Mouse (Mus musculus): Measurements from ENCODE around the gene Gp9. TPM values are rescaled to one million over a fixed set of nuclear protein-coding genes. Genes with fewer than 3 reads are reported as not detected.
A peak's percentile ranks its signal among the peaks of the same experiment; 100 is the strongest.

Gene Gp9
- polyA plus RNA-seq, 1 experiment from 2014 or later = 2.7 TPM

GRCm38 (mm10) chr6:87778294-87779173 is 662 bp downstream of the Gp9 start:
- ATAC-seq (ENCODE audit: insufficient number of reproducible peaks, insufficient read depth, low FRiP score, low TSS enrichment) = no peak
- Histone ChIP-seq H3K4me3 (no peak overlapping the region), H3K9me3 (no peaks in the 10 kb centered on the region), H3K9ac (no peak overlapping the region), H3K4me1 (no peaks in the 10 kb centered on the region), H3K27ac (no peak overlapping the region), H3K4me2 (replicated peaks) (no peak overlapping the region), H3K27me3 (no peaks in the 10 kb centered on the region), H3K36me3 (no peaks in the 10 kb centered on the region)
- 73% methylated on average over 11 of the region's 11 CpGs for WGBS

DNA sequence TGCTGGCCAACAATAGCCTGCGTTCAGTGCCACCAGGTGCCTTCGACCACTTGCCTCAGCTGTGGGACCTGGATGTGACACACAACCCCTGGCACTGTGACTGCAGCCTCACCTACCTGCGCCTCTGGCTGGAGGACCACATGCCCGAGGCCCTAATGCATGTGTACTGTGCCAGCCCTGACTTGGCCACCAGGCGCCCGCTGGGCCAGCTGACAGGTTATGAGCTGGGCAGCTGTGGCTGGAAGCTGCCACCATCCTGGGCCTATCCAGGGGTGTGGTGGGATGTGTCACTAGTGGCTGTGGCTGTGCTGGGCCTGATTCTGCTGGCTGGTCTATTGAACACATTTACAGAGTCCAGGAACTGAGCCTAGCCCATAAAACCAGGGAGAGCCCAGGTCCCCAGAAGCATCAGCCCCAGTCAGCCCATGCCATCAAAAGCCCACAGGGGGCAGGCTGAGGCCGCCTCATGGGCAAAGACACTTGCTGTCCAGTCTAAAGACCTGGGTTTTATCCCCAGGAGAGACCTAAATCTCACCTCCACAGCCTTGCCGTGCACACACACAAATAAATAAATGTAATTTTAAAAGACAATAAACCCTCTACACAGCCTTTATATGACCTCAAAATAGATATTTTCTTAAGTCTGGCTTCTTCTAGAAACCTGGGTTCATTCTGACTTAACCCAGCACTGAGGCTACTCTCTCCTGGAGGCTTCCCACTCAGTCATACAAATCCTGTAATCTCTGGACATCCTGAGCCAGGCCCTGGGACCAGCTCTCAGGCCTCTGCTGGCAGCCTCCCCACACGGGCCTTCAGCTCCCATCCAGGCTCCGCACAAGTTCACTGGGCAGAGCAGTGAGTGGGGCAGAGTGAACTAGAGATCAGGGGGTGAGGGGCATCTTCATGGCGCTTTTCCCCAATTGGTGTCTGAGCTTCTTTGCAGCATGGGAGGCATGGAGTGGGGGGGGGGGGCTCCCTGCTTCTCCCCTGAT is 1.6 kb downstream of the Gp9 start:
- H3K4me2 ChIP-seq (replicated peaks) = no peak overlapping the region
- no peaks in the 10 kb centered on the region for H3K4me1 ChIP-seq
- H3K4me3 ChIP-seq = no peak overlapping the region
- no peak overlapping the region for H3K9ac ChIP-seq
- 83% methylated on average over 11 of the region's 11 CpGs for WGBS
- no peak overlapping the region for H3K27ac ChIP-seq
- ATAC-seq (ENCODE audit: insufficient number of reproducible peaks, insufficient read depth, low FRiP score, low TSS enrichment) = no peak
- no peaks in the 10 kb centered on the region for H3K36me3 ChIP-seq
- H3K9me3 ChIP-seq = no peaks in the 10 kb centered on the region
- H3K27me3 ChIP-seq = no peaks in the 10 kb centered on the region

- no peak overlapping the region for H3K4me3 ChIP-seq
- no peaks in the 10 kb centered on the region for H3K9me3 ChIP-seq
- no peaks in the 10 kb centered on the region for H3K4me1 ChIP-seq
- no peak for ATAC-seq (ENCODE audit: insufficient number of reproducible peaks, insufficient read depth, low FRiP score, low TSS enrichment)
- H3K36me3 ChIP-seq = no peaks in the 10 kb centered on the region
- H3K9ac ChIP-seq = no peak overlapping the region
- WGBS = 78% methylated on average over 10 of the region's 10 CpGs
- no peak overlapping the region for H3K27ac ChIP-seq
- H3K4me2 ChIP-seq (replicated peaks) = no peak overlapping the region
- no peaks in the 10 kb centered on the region for H3K27me3 ChIP-seq
Observed at GRCm38 (mm10) chr6:87780546-87781301, 2.9 kb downstream of the Gp9 start.

- Histone ChIP-seq H3K9ac (no peak overlapping the region), H3K27me3 (no peaks in the 10 kb centered on the region), H3K4me2 (replicated peaks) (no peak overlapping the region), H3K4me3 (no peak overlapping the region), H3K4me1 (no peaks in the 10 kb centered on the region), H3K9me3 (no peaks in the 10 kb centered on the region), H3K36me3 (no peaks in the 10 kb centered on the region), H3K27ac (no peak overlapping the region)
- WGBS = 84% methylated on average over 8 of the region's 8 CpGs
- no peak for ATAC-seq (ENCODE audit: insufficient number of reproducible peaks, insufficient read depth, low FRiP score, low TSS enrichment)
Observed at GRCm38 (mm10) chr6:87784033-87784432, 6.2 kb downstream of the Gp9 start.

DNA sequence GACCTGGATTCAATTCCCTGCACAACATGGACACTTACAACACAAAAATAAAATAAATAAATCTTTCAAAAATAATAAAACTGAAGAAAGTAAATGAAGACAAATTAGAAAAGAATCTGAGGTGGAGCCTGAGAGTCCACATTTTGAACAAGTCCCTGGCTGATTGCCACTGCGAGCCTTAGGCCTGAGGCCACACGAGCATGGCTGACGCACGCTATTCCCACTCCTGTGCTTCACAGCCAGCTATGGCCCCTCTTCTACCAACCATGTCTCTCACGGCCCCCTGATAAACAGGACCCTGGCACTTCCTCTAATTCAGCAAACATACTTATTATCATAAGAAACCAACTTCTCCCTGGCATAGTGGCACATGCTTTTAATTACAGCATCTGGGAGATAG is 8.7 kb downstream of the Gp9 start:
- no peak overlapping the region for H3K4me3 ChIP-seq
- H3K9me3 ChIP-seq = no peaks in the 10 kb centered on the region
- H3K9ac ChIP-seq = no peak overlapping the region
- no peak overlapping the region for H3K4me2 ChIP-seq (replicated peaks)
- peaks cover 5% of the 10 kb centered on the region; the same call in 1 of the 2 replicates for H3K36me3 ChIP-seq
- no peak for ATAC-seq (ENCODE audit: insufficient number of reproducible peaks, insufficient read depth, low FRiP score, low TSS enrichment)
- H3K4me1 ChIP-seq = peaks cover 6% of the 10 kb centered on the region
- H3K27ac ChIP-seq = no peak overlapping the region
- 80% methylated on average over 5 of the region's 5 CpGs for WGBS
- H3K27me3 ChIP-seq = no peaks in the 10 kb centered on the region

DNA sequence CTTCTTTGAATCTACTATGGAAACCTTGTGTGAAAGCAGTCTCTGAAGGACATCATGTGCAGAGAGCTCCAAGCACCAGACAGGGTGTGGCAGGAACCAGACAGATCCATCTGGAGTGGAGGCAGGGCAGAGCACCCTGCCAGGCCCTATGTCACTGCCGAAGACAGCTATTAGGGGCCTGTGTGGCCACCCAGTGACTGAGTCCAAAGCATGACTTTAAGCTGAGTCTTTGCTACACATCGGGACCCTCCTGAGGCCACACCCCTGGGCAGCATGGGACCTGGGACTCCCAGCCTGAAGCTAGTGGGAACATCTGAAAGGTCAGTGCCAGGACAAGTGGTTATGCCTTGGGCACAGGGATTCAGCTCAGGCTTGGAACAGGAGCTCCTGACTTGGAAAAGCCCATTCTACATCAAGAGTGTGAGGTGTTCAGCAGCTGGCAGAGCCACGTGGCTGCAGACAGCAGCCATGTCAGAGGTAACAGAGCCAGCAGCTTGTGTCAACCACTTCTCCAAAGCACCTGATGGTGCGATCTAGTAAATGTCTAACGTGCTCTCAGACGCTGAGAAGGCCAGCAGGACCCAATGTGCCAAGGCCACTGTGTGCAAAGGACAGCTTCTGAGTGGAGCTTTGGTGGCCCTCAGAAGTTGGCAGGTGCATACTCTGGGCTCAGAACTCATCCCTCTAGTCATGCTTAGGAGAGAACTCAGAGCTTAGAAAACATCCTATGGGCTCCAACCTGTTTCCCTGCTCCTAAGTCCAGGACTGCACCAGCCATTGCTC is 9.4 kb downstream of the Gp9 start:
- WGBS = 78% methylated on average over 6 of the region's 6 CpGs
- Histone ChIP-seq H3K9ac (no peak overlapping the region), H3K4me3 (no peak overlapping the region), H3K9me3 (no peaks in the 10 kb centered on the region), H3K27ac (no peak overlapping the region), H3K27me3 (no peaks in the 10 kb centered on the region), H3K36me3 (peaks cover 11% of the 10 kb centered on the region), H3K4me1 (peaks cover 6% of the 10 kb centered on the region), H3K4me2 (replicated peaks) (no peak overlapping the region)
- no peak for ATAC-seq (ENCODE audit: insufficient number of reproducible peaks, insufficient read depth, low FRiP score, low TSS enrichment)

- Histone ChIP-seq H3K4me3 (no peak overlapping the region), H3K4me1 (peaks cover 6% of the 10 kb centered on the region), H3K27me3 (no peaks in the 10 kb centered on the region), H3K9ac (no peak overlapping the region), H3K4me2 (replicated peaks) (no peak overlapping the region), H3K36me3 (peaks cover 14% of the 10 kb centered on the region), H3K9me3 (no peaks in the 10 kb centered on the region), H3K27ac (no peak overlapping the region)
- 86% methylated on average over 9 of the region's 9 CpGs for WGBS
- ATAC-seq (ENCODE audit: insufficient number of reproducible peaks, insufficient read depth, low FRiP score, low TSS enrichment) = no peak
Observed at GRCm38 (mm10) chr6:87788266-87788895, 10.5 kb downstream of the Gp9 start.

DNA sequence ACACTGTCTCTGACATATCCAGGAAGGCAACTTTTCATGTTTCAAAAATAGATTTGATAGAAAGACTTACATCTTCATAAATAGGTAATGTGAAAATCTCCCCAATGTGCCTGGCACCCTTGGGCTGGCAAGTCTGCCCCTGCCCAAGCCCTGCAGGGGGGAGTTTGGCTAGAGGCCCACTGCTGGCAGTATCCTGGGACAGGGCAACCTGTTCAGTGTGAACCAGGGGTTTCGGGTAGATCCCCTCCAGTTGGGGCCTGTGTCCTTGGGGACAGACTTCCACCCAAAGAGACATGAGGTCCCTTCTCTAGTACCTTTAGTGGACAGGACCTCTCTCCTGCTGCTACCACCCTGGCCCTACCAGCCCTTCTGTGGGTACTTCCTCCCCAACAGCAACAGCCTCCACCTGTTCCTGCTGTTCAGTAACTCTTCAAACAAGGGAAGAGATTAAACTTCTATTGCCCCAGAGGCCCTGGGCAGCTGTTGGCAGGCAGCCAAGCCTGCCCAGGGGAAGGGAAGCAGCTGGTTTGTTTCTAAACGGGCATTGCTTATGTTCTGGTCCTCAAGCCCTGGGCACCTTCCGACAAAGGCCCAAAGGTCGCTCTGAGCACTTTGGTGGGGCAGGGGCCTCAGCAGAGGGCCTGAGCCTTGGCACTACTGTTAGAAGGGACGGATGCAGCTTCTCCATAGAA is 11.2 kb downstream of the Gp9 start:
- no peak overlapping the region for H3K4me2 ChIP-seq (replicated peaks)
- ATAC-seq (ENCODE audit: insufficient number of reproducible peaks, insufficient read depth, low FRiP score, low TSS enrichment) = no peak
- H3K27me3 ChIP-seq = no peaks in the 10 kb centered on the region
- WGBS = 55% methylated on average over 5 of the region's 5 CpGs
- H3K4me3 ChIP-seq = no peak overlapping the region
- H3K9ac ChIP-seq = peak overlapping the region; percentile 32; the same call in 1 of the 2 replicates
- peaks cover 14% of the 10 kb centered on the region for H3K36me3 ChIP-seq
- no peaks in the 10 kb centered on the region for H3K9me3 ChIP-seq
- peaks cover 6% of the 10 kb centered on the region for H3K4me1 ChIP-seq
- H3K27ac ChIP-seq = 0 out of 2 replicates have a peak overlapping the region, but pooled peaks have one; percentile 1

DNA sequence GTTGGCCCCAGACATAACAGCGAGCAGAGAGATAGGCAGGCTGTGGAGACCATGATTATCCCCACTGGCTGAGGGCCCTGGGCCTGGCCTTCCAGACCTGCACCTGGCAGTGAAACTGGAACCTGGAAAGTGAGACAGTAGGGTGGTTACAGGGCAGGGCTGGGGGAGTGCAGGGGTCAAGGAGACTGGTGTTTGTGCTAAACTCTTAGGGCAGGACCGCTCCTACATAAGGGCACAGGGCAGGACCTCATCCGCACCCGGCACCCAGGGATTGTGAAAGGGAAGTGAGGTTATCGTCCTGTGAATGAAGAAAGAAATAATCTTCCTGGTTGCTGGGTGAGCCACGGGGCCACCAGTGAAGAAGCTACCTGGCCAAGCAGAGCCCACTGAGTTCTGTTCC is 11.9 kb downstream of the Gp9 start:
- Histone ChIP-seq H3K9me3 (no peaks in the 10 kb centered on the region), H3K36me3 (peaks cover 14% of the 10 kb centered on the region), H3K4me3 (no peak overlapping the region), H3K27ac (no peak overlapping the region), H3K4me2 (replicated peaks) (no peak overlapping the region), H3K9ac (no peak overlapping the region), H3K4me1 (peaks cover 6% of the 10 kb centered on the region), H3K27me3 (no peaks in the 10 kb centered on the region)
- 90% methylated on average over 6 of the region's 6 CpGs for WGBS
- no peak for ATAC-seq (ENCODE audit: insufficient number of reproducible peaks, insufficient read depth, low FRiP score, low TSS enrichment)
